Mouse (Mus musculus): ENCODE data around the gene Btla.

DNA sequence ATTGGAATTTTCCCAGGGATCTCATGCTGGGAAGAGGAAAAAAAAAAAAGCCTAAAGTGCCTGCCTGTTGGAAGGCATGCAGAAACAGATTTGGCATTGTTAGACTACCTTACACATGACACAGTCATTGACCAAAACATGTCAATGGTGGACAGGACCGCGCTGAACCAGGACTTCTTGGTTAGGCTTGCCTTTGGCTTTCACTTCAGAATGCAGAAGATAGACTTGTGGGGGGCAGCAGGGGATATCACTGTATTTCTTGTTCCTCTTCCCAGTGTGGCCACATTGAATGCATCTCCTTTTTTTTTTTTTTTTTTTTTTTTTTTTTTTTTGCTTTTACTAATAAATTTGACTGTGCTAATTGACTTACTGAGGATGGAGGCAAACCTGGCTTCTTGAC is 22.7 kb upstream of the Btla start:
- no peak for TF ChIP-seq CTCF (IDR thresholded peaks at IDR 0.05)
- no peak for TF ChIP-seq EP300 (IDR thresholded peaks at IDR 0.05; ENCODE audit: insufficient read depth, low read depth, low read length)

Measured in heart, adult 2 months (tissue).